Mouse (Mus musculus): ENCODE measurements around the gene Trex2.

Gene Trex2

GRCm38 (mm10) chrX:73435252-73435651 is at the start of gene Trex2:
TSS of gene Trex2 (minus strand) at chrX:73435344.
- no peak for DNase-seq

- no peak for DNase-seq
Measured at GRCm38 (mm10) chrX:73484870-73485269, 49.7 kb upstream of the Trex2 start.

GRCm38 (mm10) chrX:73484076-73484475 is 48.9 kb upstream of the Trex2 start:
- DNase-seq, result no peak

- no peak for DNase-seq
Measured at GRCm38 (mm10) chrX:73483484-73483810, 48.3 kb upstream of the Trex2 start, which contains the start of gene Bgn. TSS of gene Bgn (plus strand) at chrX:73483602.

- no peak for DNase-seq
Measured at GRCm38 (mm10) chrX:73482643-73483483, 47.7 kb upstream of the Trex2 start.

- DNase-seq, result no peak
Measured at GRCm38 (mm10) chrX:73480334-73480733, 45.2 kb upstream of the Trex2 start.

GRCm38 (mm10) chrX:73479656-73480055 is 44.5 kb upstream of the Trex2 start:
- no peak for DNase-seq

- DNase-seq, result no peak
Measured at GRCm38 (mm10) chrX:73477500-73477899, 42.4 kb upstream of the Trex2 start.

- DNase-seq, result no peak
Measured at GRCm38 (mm10) chrX:73476621-73477020, 41.5 kb upstream of the Trex2 start.

GRCm38 (mm10) chrX:73475658-73476256 is 40.6 kb upstream of the Trex2 start:
- no peak for DNase-seq

GRCm38 (mm10) chrX:73474340-73475165 is 39.4 kb upstream of the Trex2 start:
- no peak for DNase-seq

GRCm38 (mm10) chrX:73471764-73472163 is 36.6 kb upstream of the Trex2 start:
- no peak for DNase-seq

- DNase-seq, result no peak
Measured at GRCm38 (mm10) chrX:73468752-73469151, 33.6 kb upstream of the Trex2 start.

- no peak for DNase-seq
Measured at GRCm38 (mm10) chrX:73468330-73468729, 33.2 kb upstream of the Trex2 start.

- no peak for DNase-seq
Measured at GRCm38 (mm10) chrX:73467446-73468241, 32.5 kb upstream of the Trex2 start.

GRCm38 (mm10) chrX:73465483-73466186 is 30.5 kb upstream of the Trex2 start:
- no peak for DNase-seq

- DNase-seq, result no peak
Measured at GRCm38 (mm10) chrX:73460792-73461191, 25.6 kb upstream of the Trex2 start.

- DNase-seq, result peak; percentile 78 to 86
Measured at GRCm38 (mm10) chrX:73458877-73459392, 23.8 kb upstream of the Trex2 start, which contains the start of gene Haus7. TSS of gene Haus7 (minus strand) at chrX:73459044.

- DNase-seq, result peak; percentile 74 to 76
Measured at GRCm38 (mm10) chrX:73451949-73452348, 16.8 kb upstream of the Trex2 start.

GRCm38 (mm10) chrX:73441428-73441827 is 6.3 kb upstream of the Trex2 start:
- DNase-seq, result no peak

- DNase-seq, result no peak
Measured at GRCm38 (mm10) chrX:73432850-73433249, 2.3 kb downstream of the Trex2 start.

- no peak for DNase-seq
Measured at GRCm38 (mm10) chrX:73430036-73430435, 5.1 kb downstream of the Trex2 start.

Measured in cerebellum, postnatal 36 days (tissue).